Mouse (Mus musculus) liver, embryonic 13.5 days (tissue): ENCODE measurements at regions not wholly inside any gene's neighbourhood (a gene's known extent, or its start where the extent isn't known, plus 50 kb on each side); places are given as distances from the start of the nearest gene placed in this dataset.

Source experiments
- ATAC-seq: fragments of 200-750 bp; cut with Nextera tagmentation; 2 replicates; pipeline ENCODE4 v1.8.0; 2017; ENCODE audit warnings: low read depth, mild to moderate bottlenecking, moderate number of reproducible peaks, moderate library complexity
- DNase-seq: peaks from one replicate; pipeline ENCODE4 v3.0.0; 2022
- H3K27ac ChIP-seq: fragments of 300-500 bp; sonication (generic); 2 replicates; pipeline ENCODE4 v1.5.1; 2015; ENCODE audit warnings: moderate library complexity, mild to moderate bottlenecking, inconsistent platforms
- H3K27me3 ChIP-seq: fragments of 300-500 bp; sonication (generic); 2 replicates; pipeline ENCODE4 v1.6.1; 2015; ENCODE audit warnings: mild to moderate bottlenecking, inconsistent platforms
- H3K36me3 ChIP-seq: fragments of 300-500 bp; sonication (generic); 2 replicates; pipeline ENCODE4 v1.6.1; 2015; ENCODE audit warnings: mild to moderate bottlenecking, inconsistent platforms
- H3K4me1 ChIP-seq: fragments of 300-500 bp; sonication (generic); replicated peaks from 2 replicates; pipeline ENCODE4 v1.6.1; 2015; ENCODE audit warnings: inconsistent platforms
- H3K4me2 ChIP-seq: fragments of 300-500 bp; sonication (generic); 2 replicates; pipeline ENCODE4 v1.6.1; 2015; ENCODE audit warnings: inconsistent platforms, mild to moderate bottlenecking, moderate library complexity
- H3K4me3 ChIP-seq: fragments of 300-500 bp; sonication (generic); replicated peaks from 2 replicates; pipeline ENCODE4 v1.5.1; 2015; ENCODE audit warnings: mild to moderate bottlenecking, inconsistent platforms
- H3K9ac ChIP-seq: fragments of 300-500 bp; sonication (generic); 2 replicates; pipeline ENCODE4 v1.6.1; 2015; ENCODE audit warnings: mild to moderate bottlenecking, inconsistent platforms
- H3K9me3 ChIP-seq: fragments of 300-500 bp; sonication (generic); replicated peaks from 2 replicates; pipeline ENCODE4 v1.6.1; 2016; ENCODE audit warnings: inconsistent platforms
- WGBS: fragments of 180-500 bp; shearing (Covaris S2); methylation state at CpG from one replicate; pipeline ENCODE4 v1.1.7; 2015; ENCODE audit not compliant: insufficient replicate concordance; 5-methylcytosine and 5-hydroxymethylcytosine counted together

DNA sequence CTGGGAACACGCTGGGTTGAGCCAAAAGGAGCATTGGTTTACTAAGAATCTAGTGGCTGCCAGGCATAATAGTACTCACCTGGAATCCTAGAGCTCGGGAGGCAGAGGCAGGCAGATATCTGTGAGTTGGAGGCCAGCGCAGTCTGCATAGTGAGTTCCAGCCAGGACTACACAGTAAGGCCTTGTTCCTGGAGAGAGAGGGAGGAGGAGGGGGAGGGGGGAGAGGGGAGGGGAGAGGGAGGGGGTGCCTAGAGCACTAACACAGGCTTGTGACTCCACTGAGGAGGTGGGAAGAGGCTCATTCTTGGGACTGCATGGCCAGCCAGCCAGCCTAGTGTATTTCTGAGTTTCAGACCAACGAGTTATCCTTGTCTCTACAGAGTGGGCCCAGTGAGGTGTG is 131.1 kb downstream of the Rybp start:
- Histone ChIP-seq H3K4me1 (peaks cover 12% of the 10 kb centered on the region), H3K36me3 (no peaks in the 10 kb centered on the region), H3K4me2 (no peak overlapping the region), H3K27ac (no peak overlapping the region), H3K4me3 (no peak overlapping the region), H3K9me3 (no peaks in the 10 kb centered on the region), H3K9ac (no peak overlapping the region), H3K27me3 (no peaks in the 10 kb centered on the region; the same call in 1 of the 2 replicates)
- 51% methylated on average over 4 of the region's 4 CpGs for WGBS
- ATAC-seq (no peak), DNase-seq (no peak)

DNA sequence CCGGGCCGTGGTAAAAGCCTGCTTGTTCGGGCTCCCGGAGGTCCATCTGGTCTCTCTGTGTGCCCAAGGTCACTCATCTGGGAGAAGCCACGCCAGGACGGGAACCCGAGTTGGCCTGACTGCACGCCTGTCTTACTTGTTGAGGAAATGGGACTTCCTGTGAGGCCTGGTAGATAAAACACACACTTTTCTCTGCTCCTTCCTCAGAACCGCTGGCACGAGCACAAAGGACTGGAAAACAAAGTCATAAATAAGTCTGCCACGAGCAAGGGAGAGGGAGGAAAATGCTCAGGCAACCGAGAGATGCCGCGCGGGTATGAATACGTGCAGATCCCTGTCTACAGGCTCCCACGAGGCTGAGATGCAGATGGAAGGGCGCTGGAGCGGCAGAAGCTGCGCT is 131.6 kb downstream of the Rybp start:
- H3K27ac ChIP-seq, result no peak overlapping the region
- no peaks in the 10 kb centered on the region; the same call in 1 of the 2 replicates for H3K27me3 ChIP-seq
- H3K4me3 ChIP-seq, result no peak overlapping the region
- WGBS, result 14% methylated on average over 20 of the region's 20 CpGs
- H3K9me3 ChIP-seq, result no peaks in the 10 kb centered on the region
- DNase-seq, result no peak
- H3K36me3 ChIP-seq, result no peaks in the 10 kb centered on the region
- peaks cover 12% of the 10 kb centered on the region for H3K4me1 ChIP-seq
- H3K9ac ChIP-seq, result no peak overlapping the region
- H3K4me2 ChIP-seq, result 0 out of 2 replicates have a peak overlapping the region, but pooled peaks have one; percentile 1
- ATAC-seq, result no peak

DNA sequence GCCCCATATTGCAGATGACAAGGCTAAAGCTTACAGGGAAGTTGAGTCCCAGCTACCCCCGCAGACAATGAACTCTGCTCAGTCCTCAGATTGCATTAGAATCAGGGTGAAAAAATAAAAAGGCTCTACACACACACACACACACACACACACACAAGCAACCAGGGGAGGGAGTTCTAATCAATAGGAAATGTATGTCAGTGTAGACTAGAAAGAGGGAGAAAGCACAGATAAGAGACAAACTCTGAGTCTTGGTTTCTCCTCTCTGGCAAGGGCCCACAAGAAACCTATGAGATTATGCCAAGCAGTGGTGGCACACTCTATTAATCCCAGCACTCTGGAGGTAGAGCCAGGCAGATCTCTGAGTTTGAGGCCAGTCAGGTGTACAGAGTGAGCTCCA is 135.8 kb downstream of the Rybp start:
- 38% methylated on average over 1 of the region's 1 CpGs for WGBS
- ATAC-seq, result no peak

DNA sequence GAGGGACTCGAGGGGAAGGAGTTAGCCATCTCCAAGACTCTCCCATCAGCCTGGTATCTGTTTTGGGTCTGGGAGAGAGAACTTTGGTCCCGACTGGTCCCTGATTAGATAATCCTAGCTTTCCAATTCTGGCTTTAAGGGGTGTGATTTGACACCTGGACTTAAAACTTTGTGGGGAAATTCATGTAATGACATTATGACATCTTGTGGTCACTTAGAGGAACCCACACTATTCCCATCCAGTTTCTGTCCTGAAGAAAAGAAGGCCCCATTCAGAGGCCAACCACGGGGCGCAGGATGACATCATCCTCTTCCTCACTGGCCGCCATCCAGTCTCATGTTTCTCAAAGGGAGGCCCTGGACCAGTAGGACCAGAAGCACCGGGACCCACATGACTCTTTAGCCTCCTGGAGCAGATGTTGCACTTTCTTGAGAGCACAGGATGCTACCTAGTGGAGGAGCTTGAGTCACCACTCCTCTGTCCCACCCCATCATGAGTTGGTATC is 136.5 kb downstream of the Rybp start:
- no peaks in the 10 kb centered on the region for H3K36me3 ChIP-seq
- DNase-seq (no peak), ATAC-seq (no peak)
- H3K27ac ChIP-seq, result no peak overlapping the region
- 38% methylated on average over 6 of the region's 6 CpGs for WGBS
- peaks cover 8% of the 10 kb centered on the region; the same call in 1 of the 2 replicates for H3K4me1 ChIP-seq
- no peaks in the 10 kb centered on the region; the same call in 1 of the 2 replicates for H3K27me3 ChIP-seq
- no peaks in the 10 kb centered on the region for H3K9me3 ChIP-seq
- H3K9ac ChIP-seq, result no peak overlapping the region
- no peak overlapping the region for H3K4me2 ChIP-seq
- H3K4me3 ChIP-seq, result no peak overlapping the region

More for the DNA sequence above, 135.8 kb downstream of the Rybp start:
- DNase-seq, result no peak
- H3K4me2 ChIP-seq, result no peak overlapping the region
- no peak overlapping the region for H3K4me3 ChIP-seq
- H3K4me1 ChIP-seq, result 0 out of 2 replicates have a peak, but pooled peaks cover 6% of the 10 kb centered on the region
- no peak overlapping the region for H3K9ac ChIP-seq
- no peaks in the 10 kb centered on the region for H3K27me3 ChIP-seq
- H3K9me3 ChIP-seq, result no peaks in the 10 kb centered on the region
- no peak overlapping the region for H3K27ac ChIP-seq
- no peaks in the 10 kb centered on the region for H3K36me3 ChIP-seq

DNA sequence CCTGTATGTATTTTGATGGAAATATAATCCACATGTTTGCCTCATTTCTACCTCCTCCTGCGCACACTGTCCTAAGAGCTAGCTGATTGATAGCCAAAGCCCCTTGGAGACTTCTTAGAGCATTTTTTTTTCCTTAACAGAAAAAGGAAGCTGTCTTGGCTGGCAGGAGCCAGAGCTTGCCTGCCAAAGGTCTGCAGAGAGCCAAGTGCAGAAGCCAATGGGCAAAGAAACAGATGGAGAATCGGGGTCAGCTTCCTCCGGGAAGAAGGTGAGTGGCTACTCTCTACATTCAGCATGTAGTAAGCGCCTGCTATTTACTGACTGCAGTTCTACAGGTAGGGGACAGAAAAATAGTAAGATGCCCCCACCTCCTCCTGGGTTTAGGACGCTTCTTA is 137.8 kb downstream of the Rybp start:
- ATAC-seq (no peak), DNase-seq (no peak)
- no peak overlapping the region for H3K27ac ChIP-seq
- 52% methylated on average over 5 of the region's 5 CpGs for WGBS
- no peak overlapping the region for H3K4me2 ChIP-seq
- no peaks in the 10 kb centered on the region; the same call in 1 of the 2 replicates for H3K27me3 ChIP-seq
- H3K9ac ChIP-seq, result no peak overlapping the region
- H3K4me3 ChIP-seq, result no peak overlapping the region
- peaks cover 12% of the 10 kb centered on the region for H3K4me1 ChIP-seq
- no peaks in the 10 kb centered on the region for H3K9me3 ChIP-seq
- no peaks in the 10 kb centered on the region for H3K36me3 ChIP-seq

DNA sequence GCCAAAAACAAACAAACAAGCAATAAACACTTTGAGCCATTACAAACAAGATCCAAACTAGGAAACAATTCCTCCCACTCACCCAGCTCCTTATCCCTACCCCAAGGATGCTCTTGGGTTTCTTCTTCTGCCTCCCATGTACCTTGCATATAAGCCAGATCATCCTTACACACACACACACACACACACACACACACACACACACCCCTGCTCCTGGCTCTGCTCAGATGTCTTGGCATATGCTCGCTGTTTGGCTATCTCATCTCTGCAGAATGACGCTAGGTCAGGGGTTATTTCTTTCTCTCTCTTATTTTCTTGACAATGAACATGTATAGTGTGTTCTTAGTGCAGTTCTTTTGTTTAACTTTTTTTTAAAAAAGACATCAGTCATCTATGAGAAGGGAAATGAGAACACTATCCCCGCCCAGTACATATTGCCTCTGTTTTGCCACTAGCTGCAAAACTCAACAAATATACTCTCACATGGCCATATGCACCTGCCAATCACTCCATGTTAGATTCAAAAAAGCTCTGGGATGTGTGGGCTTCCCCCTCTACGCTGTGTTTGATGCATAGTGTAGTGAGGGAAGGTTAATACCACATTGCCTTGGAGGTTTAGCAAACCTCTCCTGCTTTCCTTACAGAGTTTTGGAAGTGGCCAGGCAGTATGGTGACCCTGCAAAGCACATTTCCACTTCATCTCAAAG is 138.4 kb downstream of the Rybp start:
- no peaks in the 10 kb centered on the region for H3K9me3 ChIP-seq
- ATAC-seq (no peak), DNase-seq (no peak)
- peaks cover 16% of the 10 kb centered on the region for H3K4me1 ChIP-seq
- 49% methylated on average over 4 of the region's 4 CpGs for WGBS
- H3K27ac ChIP-seq, result no peak overlapping the region
- no peaks in the 10 kb centered on the region; the same call in 1 of the 2 replicates for H3K27me3 ChIP-seq
- no peaks in the 10 kb centered on the region for H3K36me3 ChIP-seq
- no peak overlapping the region for H3K4me3 ChIP-seq
- H3K9ac ChIP-seq, result no peak overlapping the region
- no peak overlapping the region for H3K4me2 ChIP-seq

DNA sequence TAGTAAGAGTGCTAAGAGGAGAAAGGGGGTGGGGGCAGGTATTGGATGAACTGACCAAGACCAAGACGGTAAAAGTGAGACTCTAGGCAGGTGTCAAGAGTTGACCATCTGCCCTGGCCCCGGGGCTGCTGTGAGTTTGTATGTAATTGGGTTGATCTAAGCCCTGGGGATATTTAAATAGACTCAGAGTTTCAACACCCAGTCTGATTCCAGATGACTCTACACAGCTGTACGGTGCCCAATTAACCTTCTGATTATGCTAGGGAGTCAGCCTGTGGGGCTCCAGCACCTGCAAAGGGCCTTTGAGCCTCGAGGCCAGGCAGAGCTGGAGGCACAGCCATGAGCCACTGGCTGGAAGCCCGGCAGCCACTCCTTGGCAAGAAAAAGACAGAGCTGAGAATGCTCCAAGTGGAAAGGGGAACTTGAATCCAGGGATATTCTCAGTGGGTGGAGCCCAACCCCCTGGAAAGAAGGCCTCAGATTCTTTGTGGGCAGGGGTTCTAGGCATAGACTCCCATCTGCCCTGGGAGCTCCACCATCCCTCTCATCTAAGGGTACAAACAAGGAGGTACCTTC is 140.8 kb downstream of the Rybp start:
- Histone ChIP-seq H3K27me3 (no peaks in the 10 kb centered on the region; the same call in 1 of the 2 replicates), H3K9ac (no peak overlapping the region), H3K27ac (no peak overlapping the region), H3K4me2 (no peak overlapping the region), H3K36me3 (no peaks in the 10 kb centered on the region), H3K9me3 (no peaks in the 10 kb centered on the region), H3K4me3 (no peak overlapping the region), H3K4me1 (peaks cover 31% of the 10 kb centered on the region)
- DNase-seq, result no peak
- 56% methylated on average over 5 of the region's 5 CpGs for WGBS
- ATAC-seq, result no peak

DNA sequence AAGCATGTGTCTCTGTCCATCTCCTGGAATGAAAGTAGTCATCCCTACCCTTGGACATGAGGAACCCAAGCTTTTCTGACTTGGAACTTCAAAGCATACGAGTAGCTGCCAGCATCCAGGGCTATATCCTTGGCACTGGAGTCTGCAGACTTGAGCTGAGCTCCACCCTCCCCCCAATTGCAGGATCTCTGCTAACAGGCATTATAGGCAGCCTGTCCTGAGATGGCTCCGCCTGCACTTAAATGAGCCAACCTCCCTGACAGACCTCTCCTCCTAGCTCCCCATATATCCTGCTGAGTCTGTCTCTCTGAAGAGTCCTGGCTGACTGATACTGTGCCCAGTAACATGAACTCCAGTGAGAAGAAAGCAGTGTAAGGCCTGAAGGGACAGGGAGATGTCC is 141.4 kb downstream of the Rybp start:
- no peaks in the 10 kb centered on the region for H3K36me3 ChIP-seq
- H3K27me3 ChIP-seq, result no peaks in the 10 kb centered on the region; the same call in 1 of the 2 replicates
- no peak overlapping the region for H3K27ac ChIP-seq
- peaks cover 32% of the 10 kb centered on the region for H3K4me1 ChIP-seq
- H3K9me3 ChIP-seq, result no peaks in the 10 kb centered on the region
- 61% methylated on average over 2 of the region's 2 CpGs for WGBS
- no peak overlapping the region for H3K4me3 ChIP-seq
- DNase-seq (no peak), ATAC-seq (no peak)
- H3K9ac ChIP-seq, result no peak overlapping the region
- no peak overlapping the region for H3K4me2 ChIP-seq

DNA sequence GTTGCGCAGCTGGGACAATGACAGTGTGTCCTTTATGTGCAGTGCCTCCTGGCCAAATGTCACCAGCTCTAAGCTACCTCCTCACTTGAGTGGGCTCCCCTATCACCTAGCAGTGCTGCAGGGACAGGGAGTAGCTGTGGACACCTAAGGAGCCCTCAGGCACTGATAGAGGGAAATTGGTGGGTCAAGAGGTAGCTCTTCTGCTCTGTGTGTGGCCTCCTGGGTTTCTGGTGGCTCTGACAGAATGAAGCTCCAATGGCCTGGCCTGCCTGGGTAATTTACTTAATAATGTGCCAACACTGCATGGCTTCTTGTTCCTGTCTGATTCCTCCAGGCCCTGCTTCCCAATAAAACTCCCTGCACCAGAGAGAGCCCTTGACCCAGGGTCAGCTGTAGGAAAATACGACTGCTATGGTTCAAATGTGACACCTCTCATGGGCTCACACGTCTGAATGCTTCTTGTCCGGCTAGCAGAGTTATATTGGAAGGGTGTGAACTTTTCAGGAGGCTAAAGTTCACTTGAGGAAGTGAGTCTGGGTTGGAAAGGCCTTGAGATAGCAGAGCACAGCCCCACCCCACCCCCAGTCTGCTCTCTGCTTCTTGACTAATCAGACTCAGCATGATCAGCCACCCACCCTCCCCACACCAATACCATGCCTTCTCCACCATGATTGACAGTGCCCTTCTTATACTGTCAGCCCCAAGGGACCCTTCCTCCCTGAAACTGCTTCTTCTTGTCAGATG is 142.6 kb downstream of the Rybp start:
- Histone ChIP-seq H3K27ac (no peak overlapping the region), H3K27me3 (peaks cover 3% of the 10 kb centered on the region; the same call in 1 of the 2 replicates), H3K36me3 (no peaks in the 10 kb centered on the region), H3K9me3 (no peaks in the 10 kb centered on the region), H3K9ac (no peak overlapping the region), H3K4me3 (no peak overlapping the region), H3K4me1 (peaks cover 32% of the 10 kb centered on the region), H3K4me2 (no peak overlapping the region)
- WGBS, result 44% methylated on average over 4 of the region's 4 CpGs
- ATAC-seq (peak; percentile 63), DNase-seq (peak; percentile 9)

DNA sequence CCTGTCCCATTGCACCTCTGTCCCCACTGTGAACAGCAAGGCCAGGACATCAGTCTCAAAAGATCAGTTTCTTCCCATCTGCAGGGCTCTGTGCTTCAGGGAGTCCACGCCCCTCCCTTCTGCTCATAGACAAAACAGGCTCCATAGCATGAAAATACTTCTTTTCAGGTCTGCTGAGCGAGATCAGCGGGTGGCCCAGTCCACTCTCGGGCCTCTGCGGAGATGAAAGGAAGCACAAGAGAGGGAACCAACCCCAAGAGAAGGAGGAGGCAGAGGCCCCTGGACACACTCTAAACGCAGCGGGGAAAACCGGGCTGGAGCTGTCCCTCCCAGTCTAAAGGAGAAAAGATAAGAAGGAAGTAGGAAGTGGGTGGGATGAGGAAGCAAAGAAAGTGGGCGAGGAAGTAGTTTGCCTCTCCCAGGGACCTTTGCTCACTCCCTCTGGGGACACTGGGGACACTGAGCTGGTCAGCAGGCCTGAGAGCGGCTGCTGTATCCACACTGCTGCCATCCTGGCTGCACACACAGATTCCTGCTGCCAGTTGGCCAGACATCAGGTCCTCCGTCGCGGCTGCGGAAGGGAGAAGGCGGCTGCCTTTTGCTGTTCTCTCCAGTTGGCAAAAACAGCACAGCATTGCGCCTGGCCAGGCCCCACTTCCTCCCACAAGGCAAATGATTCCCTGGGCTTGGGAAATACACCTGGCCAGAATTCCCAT is 143.5 kb downstream of the Rybp start:
- Histone ChIP-seq H3K4me1 (peaks cover 32% of the 10 kb centered on the region), H3K9ac (no peak overlapping the region), H3K27me3 (peaks cover 6% of the 10 kb centered on the region; the same call in 1 of the 2 replicates), H3K9me3 (no peaks in the 10 kb centered on the region), H3K4me2 (peak overlapping the region; percentile 37), H3K4me3 (no peak overlapping the region), H3K27ac (no peak overlapping the region), H3K36me3 (no peaks in the 10 kb centered on the region)
- WGBS, result 16% methylated on average over 16 of the region's 16 CpGs
- ATAC-seq (0 out of 2 replicates have a peak, but pooled peaks have one; percentile 19), DNase-seq (no peak)

DNA sequence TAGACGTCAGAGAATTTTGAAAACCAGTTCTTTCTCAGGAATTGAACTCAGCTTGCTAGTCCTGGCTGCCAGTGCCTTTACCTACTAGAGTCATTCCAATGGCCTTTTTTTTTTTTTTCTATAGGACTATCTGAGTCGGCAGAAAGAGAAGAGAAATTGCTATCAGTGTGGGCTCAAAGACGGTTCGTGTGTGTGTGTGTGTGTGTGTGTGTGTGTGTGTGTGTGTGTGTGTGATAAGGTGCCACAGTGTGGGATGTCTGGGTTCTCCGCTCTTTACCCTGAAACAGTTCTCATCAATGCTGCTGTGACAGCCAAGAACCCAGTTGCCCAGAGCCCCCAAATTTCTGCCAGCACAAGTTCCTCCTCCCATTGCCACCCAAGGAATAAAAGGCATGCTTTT is 146.1 kb downstream of the Rybp start:
- no peak overlapping the region for H3K4me2 ChIP-seq
- WGBS, result 20% methylated on average over 5 of the region's 5 CpGs
- ATAC-seq, result peak; percentile 64

More for the DNA sequence above, 146.1 kb downstream of the Rybp start:
- Histone ChIP-seq H3K9ac (no peak overlapping the region), H3K9me3 (no peaks in the 10 kb centered on the region), H3K36me3 (no peaks in the 10 kb centered on the region), H3K4me3 (no peak overlapping the region), H3K27ac (no peak overlapping the region), H3K27me3 (peaks cover 9% of the 10 kb centered on the region; the same call in 1 of the 2 replicates), H3K4me1 (peaks cover 32% of the 10 kb centered on the region)
- no peak for DNase-seq
